Mouse (Mus musculus): ENCODE measurements around the gene Acot8. TPM values are rescaled to one million over a fixed set of nuclear protein-coding genes. Genes with fewer than 3 reads are reported as not detected.
"Not testable (repeated sequence)": the region's sequence is repeated elsewhere in the genome, so short reads cannot be mapped to it uniquely, and the experiment has no call there.

The Acot8 gene
- polyA plus RNA-seq, 1 experiment from 2014 or later: 16.8 TPM

GRCm38 (mm10) chr2:164806614-164807013 is 1.9 kb upstream of the Acot8 start:
- ATAC-seq (ENCODE audit: insufficient number of reproducible peaks, insufficient read depth, low FRiP score, low TSS enrichment): no peak
- Histone ChIP-seq H3K4me1 (peaks cover 13% of the 10 kb centered on the region; the same call in 1 of the 2 replicates), H3K9me3 (no peaks in the 10 kb centered on the region), H3K9ac (no peak overlapping the region), H3K27me3 (no peaks in the 10 kb centered on the region), H3K27ac (no peak overlapping the region), H3K36me3 (peaks cover 13% of the 10 kb centered on the region), H3K4me2 (replicated peaks) (no peak overlapping the region), H3K4me3 (no peak overlapping the region)
- 69% methylated on average over 7 of the region's 7 CpGs for WGBS

GRCm38 (mm10) chr2:164805332-164805718 is 643 bp upstream of the Acot8 start:
- H3K36me3 ChIP-seq: peaks cover 21% of the 10 kb centered on the region
- peak; percentile 32 for ATAC-seq (ENCODE audit: insufficient number of reproducible peaks, insufficient read depth, low FRiP score, low TSS enrichment)
- H3K4me1 ChIP-seq: peaks cover 13% of the 10 kb centered on the region; the same call in 1 of the 2 replicates
- H3K4me3 ChIP-seq: peak overlapping the region; percentile 70
- no peaks in the 10 kb centered on the region for H3K9me3 ChIP-seq
- peak overlapping the region; percentile 75 for H3K27ac ChIP-seq
- 2% methylated on average over 21 of the region's 21 CpGs for WGBS
- H3K9ac ChIP-seq: peak overlapping the region; percentile 63
- H3K27me3 ChIP-seq: no peaks in the 10 kb centered on the region
- peak overlapping the region; percentile 86 for H3K4me2 ChIP-seq (replicated peaks)

- ATAC-seq (ENCODE audit: insufficient number of reproducible peaks, insufficient read depth, low FRiP score, low TSS enrichment): no peak
- no peak overlapping the region; the same call in 1 of the 2 replicates for H3K27ac ChIP-seq
- peak overlapping the region; percentile 76 for H3K4me2 ChIP-seq (replicated peaks)
- WGBS: 57% methylated on average over 1 of the region's 1 CpGs
- H3K27me3 ChIP-seq: no peaks in the 10 kb centered on the region
- H3K4me1 ChIP-seq: peaks cover 13% of the 10 kb centered on the region; the same call in 1 of the 2 replicates
- H3K9me3 ChIP-seq: no peaks in the 10 kb centered on the region
- H3K9ac ChIP-seq: peak overlapping the region; percentile 76
- H3K36me3 ChIP-seq: peaks cover 30% of the 10 kb centered on the region
- peak overlapping the region; percentile 70 for H3K4me3 ChIP-seq
Observed at GRCm38 (mm10) chr2:164803921-164804313, 765 bp downstream of the Acot8 start.

- Histone ChIP-seq H3K27ac (no peak overlapping the region; the same call in 1 of the 2 replicates), H3K36me3 (peaks cover 29% of the 10 kb centered on the region), H3K27me3 (no peaks in the 10 kb centered on the region), H3K9me3 (no peaks in the 10 kb centered on the region), H3K9ac (peak overlapping the region; percentile 76; the same call in 1 of the 2 replicates), H3K4me3 (peak overlapping the region; percentile 70), H3K4me1 (peaks cover 13% of the 10 kb centered on the region; the same call in 1 of the 2 replicates), H3K4me2 (replicated peaks) (peak overlapping the region; percentile 76)
- WGBS: 90% methylated on average over 16 of the region's 16 CpGs
- no peak for ATAC-seq (ENCODE audit: insufficient number of reproducible peaks, insufficient read depth, low FRiP score, low TSS enrichment)
Observed at GRCm38 (mm10) chr2:164803201-164803920, 1.3 kb downstream of the Acot8 start.

GRCm38 (mm10) chr2:164800252-164801004 is 4.3 kb downstream of the Acot8 start:
- Histone ChIP-seq H3K9ac (no peak overlapping the region), H3K4me3 (no peak overlapping the region), H3K27ac (no peak overlapping the region), H3K36me3 (peaks cover 44% of the 10 kb centered on the region), H3K4me1 (peaks cover 9% of the 10 kb centered on the region; the same call in 1 of the 2 replicates), H3K27me3 (no peaks in the 10 kb centered on the region), H3K9me3 (no peaks in the 10 kb centered on the region), H3K4me2 (replicated peaks) (no peak overlapping the region)
- WGBS: 87% methylated on average over 13 of the region's 13 CpGs
- ATAC-seq (ENCODE audit: insufficient number of reproducible peaks, insufficient read depth, low FRiP score, low TSS enrichment): no peak

GRCm38 (mm10) chr2:164798554-164798953 is 6.1 kb downstream of the Acot8 start:
- not testable (repeated sequence) for H3K9me3 ChIP-seq; H3K4me3 ChIP-seq; H3K4me1 ChIP-seq; H3K4me2 ChIP-seq (replicated peaks); H3K9ac ChIP-seq; H3K27ac ChIP-seq; ATAC-seq (ENCODE audit: insufficient number of reproducible peaks, insufficient read depth, low FRiP score, low TSS enrichment); H3K27me3 ChIP-seq
- 86% methylated on average over 6 of the region's 6 CpGs for WGBS
- H3K36me3 ChIP-seq: peaks cover 54% of the 10 kb centered on the region

GRCm38 (mm10) chr2:164795868-164796267 is 8.8 kb downstream of the Acot8 start:
- 80% methylated on average over 4 of the region's 4 CpGs for WGBS
- Histone ChIP-seq H3K4me1 (no peaks in the 10 kb centered on the region), H3K9me3 (no peaks in the 10 kb centered on the region), H3K4me2 (replicated peaks) (no peak overlapping the region), H3K4me3 (no peak overlapping the region), H3K9ac (no peak overlapping the region), H3K27me3 (no peaks in the 10 kb centered on the region), H3K36me3 (peaks cover 60% of the 10 kb centered on the region), H3K27ac (no peak overlapping the region)
- no peak for ATAC-seq (ENCODE audit: insufficient number of reproducible peaks, insufficient read depth, low FRiP score, low TSS enrichment)

- Histone ChIP-seq H3K4me1 (no peaks in the 10 kb centered on the region), H3K9me3 (no peaks in the 10 kb centered on the region), H3K27ac (no peak overlapping the region), H3K27me3 (no peaks in the 10 kb centered on the region), H3K9ac (no peak overlapping the region), H3K4me3 (no peak overlapping the region), H3K36me3 (peaks cover 53% of the 10 kb centered on the region), H3K4me2 (replicated peaks) (no peak overlapping the region)
- WGBS: 31% methylated on average over 5 of the region's 5 CpGs
- no peak for ATAC-seq (ENCODE audit: insufficient number of reproducible peaks, insufficient read depth, low FRiP score, low TSS enrichment)
Observed at GRCm38 (mm10) chr2:164794293-164794692, 10.4 kb downstream of the Acot8 start.

- Histone ChIP-seq H3K9me3 (no peaks in the 10 kb centered on the region), H3K9ac (no peak overlapping the region), H3K4me2 (replicated peaks) (no peak overlapping the region), H3K27ac (no peak overlapping the region), H3K4me1 (no peaks in the 10 kb centered on the region), H3K27me3 (no peaks in the 10 kb centered on the region), H3K36me3 (peaks cover 50% of the 10 kb centered on the region), H3K4me3 (no peak overlapping the region)
- 94% methylated on average over 2 of the region's 2 CpGs for WGBS
- ATAC-seq (ENCODE audit: insufficient number of reproducible peaks, insufficient read depth, low FRiP score, low TSS enrichment): no peak
Observed at GRCm38 (mm10) chr2:164793772-164794171, 10.9 kb downstream of the Acot8 start.

- Histone ChIP-seq H3K36me3 (peaks cover 49% of the 10 kb centered on the region), H3K9me3 (no peaks in the 10 kb centered on the region), H3K4me1 (no peaks in the 10 kb centered on the region), H3K27me3 (no peaks in the 10 kb centered on the region), H3K4me3 (no peak overlapping the region), H3K9ac (no peak overlapping the region), H3K27ac (no peak overlapping the region), H3K4me2 (replicated peaks) (no peak overlapping the region)
- no peak for ATAC-seq (ENCODE audit: insufficient number of reproducible peaks, insufficient read depth, low FRiP score, low TSS enrichment)
- 89% methylated on average over 3 of the region's 3 CpGs for WGBS
Observed at GRCm38 (mm10) chr2:164793236-164793635, 11.4 kb downstream of the Acot8 start.

GRCm38 (mm10) chr2:164792400-164793190 is 12.1 kb downstream of the Acot8 start:
- no peak for ATAC-seq (ENCODE audit: insufficient number of reproducible peaks, insufficient read depth, low FRiP score, low TSS enrichment)
- no peaks in the 10 kb centered on the region for H3K4me1 ChIP-seq
- no peak overlapping the region for H3K4me2 ChIP-seq (replicated peaks)
- H3K27ac ChIP-seq: no peak overlapping the region
- no peaks in the 10 kb centered on the region for H3K9me3 ChIP-seq
- no peaks in the 10 kb centered on the region for H3K27me3 ChIP-seq
- H3K4me3 ChIP-seq: no peak overlapping the region
- WGBS: 89% methylated on average over 12 of the region's 12 CpGs
- peaks cover 44% of the 10 kb centered on the region for H3K36me3 ChIP-seq
- no peak overlapping the region for H3K9ac ChIP-seq
